Mouse (Mus musculus): ENCODE data around the gene Il9r.

DNA sequence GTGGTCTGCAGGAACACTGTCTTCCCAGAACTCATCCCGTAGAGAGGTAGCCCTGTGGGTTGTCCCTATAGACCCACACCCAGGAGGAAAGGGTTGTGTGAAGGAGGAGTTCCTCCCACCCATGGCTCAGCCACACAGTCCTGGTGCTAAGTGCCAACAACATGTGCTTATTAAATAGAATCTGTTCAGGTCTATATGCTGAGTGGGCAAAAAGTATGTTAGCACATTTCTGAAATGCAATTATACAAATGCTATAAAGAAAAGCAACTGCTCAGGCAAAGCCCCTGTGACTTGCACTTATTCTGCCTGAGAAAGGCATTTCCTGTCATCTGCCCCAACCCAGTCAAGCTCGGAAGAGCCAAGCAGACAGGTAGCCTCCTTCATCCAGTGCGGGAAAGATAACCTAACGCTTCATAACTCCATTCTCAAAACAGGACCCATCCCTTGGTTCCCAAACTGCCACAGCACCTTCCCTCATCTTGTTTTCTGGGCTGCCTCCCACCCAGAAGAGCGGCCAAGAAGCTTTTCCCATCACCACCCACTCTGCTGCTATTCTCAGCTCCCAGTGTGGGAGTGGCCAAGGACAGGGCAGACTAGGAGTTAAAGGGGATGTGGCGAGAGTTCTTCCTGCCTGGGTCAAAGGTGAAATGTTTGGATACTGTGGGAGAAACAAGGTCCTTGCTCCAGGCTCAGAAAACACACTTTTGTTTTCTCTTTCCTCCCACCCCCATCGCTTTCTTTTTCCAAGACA is 43.3 kb upstream of the Il9r start:
- TF ChIP-seq CTCF (IDR thresholded peaks at IDR 0.05; ENCODE audit: low read depth) (no peak), EP300 (IDR thresholded peaks at IDR 0.05; ENCODE audit: low read depth) (no peak)

All from liver, embryonic 14.5 days (tissue).